Mouse (Mus musculus) forebrain, embryonic 15.5 days (tissue): Measurements from ENCODE around the gene Exosc1. TPM values are rescaled to one million over a fixed set of nuclear protein-coding genes. Genes with fewer than 3 reads are reported as not detected.

Experiments used
- ATAC-seq: fragments of 200-750 bp; cut with Nextera tagmentation; replicated peaks from 2 replicates; pipeline ENCODE4 v1.8.0; 2017; ENCODE audit warnings: mild to moderate bottlenecking, moderate TSS enrichment, moderate library complexity
- H3K27ac ChIP-seq: fragments of 300-500 bp; sonication (generic); replicated peaks from 2 replicates; pipeline ENCODE4 v1.5.1; 2015; ENCODE audit warnings: mild to moderate bottlenecking, inconsistent platforms
- H3K27me3 ChIP-seq: fragments of 300-500 bp; sonication (generic); 2 replicates; pipeline ENCODE4 v1.6.1; 2015; ENCODE audit warnings: inconsistent platforms
- H3K36me3 ChIP-seq: fragments of 300-500 bp; sonication (generic); 2 replicates; pipeline ENCODE4 v1.6.1; 2015; ENCODE audit warnings: mild to moderate bottlenecking, inconsistent platforms
- H3K4me1 ChIP-seq: fragments of 300-500 bp; sonication (generic); 2 replicates; pipeline ENCODE4 v1.6.1; 2015; ENCODE audit warnings: inconsistent platforms
- H3K4me2 ChIP-seq: fragments of 300-500 bp; sonication (generic); replicated peaks from 2 replicates; pipeline ENCODE4 v1.6.1; 2015; ENCODE audit warnings: mild to moderate bottlenecking, inconsistent platforms
- H3K4me3 ChIP-seq: fragments of 300-500 bp; sonication (generic); 2 replicates; pipeline ENCODE4 v1.5.1; 2015; ENCODE audit warnings: mild to moderate bottlenecking, inconsistent platforms
- H3K9ac ChIP-seq: fragments of 300-500 bp; sonication (generic); replicated peaks from 2 replicates; pipeline ENCODE4 v1.6.1; 2015; ENCODE audit warnings: mild to moderate bottlenecking, inconsistent platforms
- H3K9me3 ChIP-seq: fragments of 300-500 bp; sonication (generic); 2 replicates; pipeline ENCODE4 v1.6.1; 2016; ENCODE audit warnings: inconsistent platforms
- WGBS: fragments of 180-500 bp; shearing (Covaris S2); methylation state at CpG from one replicate; pipeline ENCODE4 v1.1.7; 2015; ENCODE audit warnings: mixed read lengths; 5-methylcytosine and 5-hydroxymethylcytosine counted together
- polyA plus RNA-seq: library from polyadenylated mRNA; unstranded; fragments of >200 nt; fragmentation: Nextera tagmentation; extraction: Ambion mirVana; gene quantifications from 2 replicates; pipeline ENCODE4 v1.2.1, GENCODE M21; 2015

Gene Exosc1
- 76.8 and 78.4 TPM in 2 replicates for polyA plus RNA-seq

DNA sequence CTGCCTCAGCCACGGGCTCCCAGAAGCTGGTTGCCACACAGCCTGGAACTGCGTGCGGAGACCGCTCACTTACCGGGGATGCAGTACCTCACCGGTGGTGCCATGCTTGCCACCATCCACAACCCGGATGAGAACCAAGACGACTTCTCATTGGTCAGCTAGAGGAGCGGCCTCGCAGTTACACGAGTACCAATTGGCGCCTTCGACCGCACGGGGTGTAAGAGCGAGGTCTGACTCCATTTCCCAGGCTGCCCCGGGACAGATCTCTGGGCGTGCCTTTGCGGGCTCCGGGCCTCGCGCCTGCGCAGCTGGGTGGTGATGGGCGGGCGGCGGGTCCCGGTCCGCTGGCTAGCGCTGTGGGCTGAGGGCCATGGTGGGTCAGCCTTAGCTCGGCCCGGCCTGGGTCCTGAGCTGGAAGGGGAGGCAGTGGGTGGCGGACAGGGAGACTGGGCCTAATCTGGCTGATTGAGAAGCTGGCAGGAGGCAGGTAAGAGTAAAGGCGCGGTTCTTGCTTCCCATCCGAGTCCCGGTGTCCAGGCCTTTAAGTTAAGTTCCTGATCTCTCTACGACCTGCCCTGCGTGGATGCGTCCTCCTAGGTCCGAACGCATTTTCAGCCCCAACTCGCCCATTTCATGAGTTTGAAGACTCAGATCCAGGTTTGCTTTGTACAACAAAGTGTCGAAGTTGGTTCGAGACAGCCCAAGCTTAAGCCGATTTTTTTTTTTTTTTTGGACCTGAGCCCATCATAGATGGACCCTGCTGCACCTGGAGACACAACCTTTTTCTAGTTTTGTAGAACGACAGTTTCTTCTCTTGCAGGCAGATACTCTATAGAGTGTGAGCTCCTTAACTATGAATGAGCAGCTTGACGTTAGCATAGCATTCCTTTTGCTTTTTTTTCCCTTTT is at the start of gene Exosc1, which contains the start of gene Zdhhc16:
Gene Exosc1, minus strand, starts transcription at position 245 of the 908 bp plus-strand sequence.
Gene Zdhhc16, plus strand, starts transcription at position 302 of the 908 bp plus-strand sequence.
- Histone ChIP-seq H3K9ac (peak within 1 kb of the TSS; percentile 84), H3K27ac (peak within 1 kb of the TSS; percentile 75), H3K4me3 (peak within 1 kb of the TSS; percentile 81), H3K4me1 (peaks cover 28% of the 10 kb centered on the region), H3K27me3 (no peaks in the 10 kb centered on the region), H3K36me3 (peaks cover 22% of the 10 kb centered on the region), H3K9me3 (no peaks in the 10 kb centered on the region), H3K4me2 (peak within 1 kb of the TSS; percentile 73)
- peak; percentile 100 for ATAC-seq
- WGBS: under 1% methylated on average over 47 of the region's 47 CpGs

DNA sequence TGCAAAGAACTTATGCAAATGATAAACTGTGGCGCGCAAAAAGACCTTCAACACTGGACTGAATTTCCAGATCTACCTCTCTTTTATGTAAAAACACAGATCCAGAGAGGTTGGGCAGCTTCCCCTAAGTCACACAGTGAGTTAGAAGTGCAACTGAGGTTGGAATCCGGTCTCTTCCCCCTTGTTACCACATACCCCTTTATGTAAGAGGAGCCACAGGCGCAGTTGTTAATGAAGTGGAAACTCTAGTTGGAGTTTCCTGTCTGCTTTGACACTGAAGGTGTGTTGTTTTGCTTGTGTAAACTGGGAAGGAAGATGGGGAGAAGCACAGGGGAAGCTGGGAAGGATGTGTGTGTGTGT is 49.5 kb upstream of the Exosc1 start:
- no peak for ATAC-seq
- Histone ChIP-seq H3K4me3 (peak overlapping the region; percentile 70), H3K27me3 (peaks cover 8% of the 10 kb centered on the region; the same call in 1 of the 2 replicates), H3K9ac (peak overlapping the region; percentile 55; the same call in 1 of the 2 replicates), H3K4me2 (peak overlapping the region; percentile 98), H3K9me3 (no peaks in the 10 kb centered on the region), H3K36me3 (no peaks in the 10 kb centered on the region), H3K4me1 (peaks cover 20% of the 10 kb centered on the region), H3K27ac (no peak overlapping the region)
- 5% methylated on average over 4 of the region's 4 CpGs for WGBS

DNA sequence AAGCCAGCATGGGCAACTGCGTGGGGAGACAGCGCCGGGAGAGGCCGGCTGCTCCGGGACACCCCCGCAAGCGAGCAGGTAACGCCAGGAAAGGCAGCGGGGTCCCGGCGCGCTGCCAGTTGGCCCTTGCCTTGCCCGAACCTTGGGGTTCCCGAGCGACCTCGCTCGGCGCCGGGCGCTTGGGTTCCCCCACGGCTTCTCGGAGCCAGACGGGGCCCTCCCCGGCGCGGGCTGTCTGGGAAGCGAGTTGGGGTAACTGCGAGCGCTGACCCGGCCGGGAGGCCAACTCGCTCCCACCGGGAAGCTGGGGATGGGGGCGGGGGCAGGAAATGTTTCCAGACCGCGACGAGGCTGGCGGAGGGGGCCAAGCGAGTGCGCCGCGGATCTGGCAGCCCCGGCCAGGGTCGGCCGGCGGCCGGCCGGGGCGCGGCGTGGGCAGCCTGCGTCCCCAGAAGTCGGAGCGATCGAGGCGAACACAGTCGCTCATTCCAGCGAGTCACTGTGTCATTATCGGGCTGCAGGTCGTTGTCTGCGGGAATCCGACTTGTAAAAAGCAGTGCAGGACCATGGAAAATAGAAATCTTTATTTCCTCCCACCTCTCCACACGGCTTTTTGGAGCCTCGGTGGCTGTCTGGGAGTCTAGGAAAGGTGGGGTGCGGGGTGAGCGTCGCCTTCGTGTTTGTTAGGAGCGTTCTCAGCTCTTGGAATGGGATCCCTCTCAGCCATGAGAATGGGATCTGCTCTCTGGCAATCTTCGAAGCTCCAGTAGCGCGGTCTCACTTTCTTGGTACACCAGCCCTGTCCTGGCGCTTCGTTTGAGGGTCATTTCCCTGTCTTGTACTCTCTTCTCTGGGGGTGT is 48.9 kb upstream of the Exosc1 start:
- Histone ChIP-seq H3K36me3 (no peaks in the 10 kb centered on the region), H3K4me1 (peaks cover 20% of the 10 kb centered on the region), H3K9ac (peak overlapping the region; percentile 55), H3K9me3 (no peaks in the 10 kb centered on the region), H3K4me3 (peak overlapping the region; percentile 70), H3K27me3 (peaks cover 8% of the 10 kb centered on the region; the same call in 1 of the 2 replicates), H3K4me2 (peak overlapping the region; percentile 98), H3K27ac (peak overlapping the region; percentile 75; the same call in 1 of the 2 replicates)
- no peak; the same call in 1 of the 2 replicates for ATAC-seq
- under 1% methylated on average over 74 of the region's 74 CpGs for WGBS

DNA sequence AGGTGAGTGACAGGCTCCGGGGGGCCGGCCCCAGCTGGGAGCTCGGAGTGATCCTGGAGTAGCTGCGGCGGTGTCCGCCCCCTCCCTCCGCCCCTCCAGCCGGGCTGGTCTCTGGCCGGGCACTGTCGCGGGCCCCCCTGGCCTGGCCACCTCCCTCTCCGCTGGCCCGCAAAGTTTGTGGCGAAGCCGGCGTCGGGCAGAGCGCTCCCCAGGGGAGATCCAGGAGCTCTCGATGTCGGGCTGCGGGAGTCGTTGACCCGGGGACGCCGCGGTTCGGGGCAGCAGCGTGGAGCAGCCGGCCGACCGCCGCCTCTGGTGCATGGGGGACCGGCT is 48.3 kb upstream of the Exosc1 start, which contains the start of gene Ubtd1:
Gene Ubtd1, plus strand, starts transcription at position 169 of the 333 bp plus-strand sequence.
- ATAC-seq: no peak; the same call in 1 of the 2 replicates
- H3K9me3 ChIP-seq: no peaks in the 10 kb centered on the region
- WGBS: under 1% methylated on average over 29 of the region's 33 CpGs
- H3K36me3 ChIP-seq: no peaks in the 10 kb centered on the region
- H3K4me2 ChIP-seq: peak within 1 kb of the TSS; percentile 98
- H3K27ac ChIP-seq: peak within 1 kb of the TSS; percentile 79
- peaks cover 8% of the 10 kb centered on the region; the same call in 1 of the 2 replicates for H3K27me3 ChIP-seq
- H3K4me1 ChIP-seq: peaks cover 20% of the 10 kb centered on the region
- H3K9ac ChIP-seq: peak within 1 kb of the TSS; percentile 70
- peak within 1 kb of the TSS; percentile 70 for H3K4me3 ChIP-seq

DNA sequence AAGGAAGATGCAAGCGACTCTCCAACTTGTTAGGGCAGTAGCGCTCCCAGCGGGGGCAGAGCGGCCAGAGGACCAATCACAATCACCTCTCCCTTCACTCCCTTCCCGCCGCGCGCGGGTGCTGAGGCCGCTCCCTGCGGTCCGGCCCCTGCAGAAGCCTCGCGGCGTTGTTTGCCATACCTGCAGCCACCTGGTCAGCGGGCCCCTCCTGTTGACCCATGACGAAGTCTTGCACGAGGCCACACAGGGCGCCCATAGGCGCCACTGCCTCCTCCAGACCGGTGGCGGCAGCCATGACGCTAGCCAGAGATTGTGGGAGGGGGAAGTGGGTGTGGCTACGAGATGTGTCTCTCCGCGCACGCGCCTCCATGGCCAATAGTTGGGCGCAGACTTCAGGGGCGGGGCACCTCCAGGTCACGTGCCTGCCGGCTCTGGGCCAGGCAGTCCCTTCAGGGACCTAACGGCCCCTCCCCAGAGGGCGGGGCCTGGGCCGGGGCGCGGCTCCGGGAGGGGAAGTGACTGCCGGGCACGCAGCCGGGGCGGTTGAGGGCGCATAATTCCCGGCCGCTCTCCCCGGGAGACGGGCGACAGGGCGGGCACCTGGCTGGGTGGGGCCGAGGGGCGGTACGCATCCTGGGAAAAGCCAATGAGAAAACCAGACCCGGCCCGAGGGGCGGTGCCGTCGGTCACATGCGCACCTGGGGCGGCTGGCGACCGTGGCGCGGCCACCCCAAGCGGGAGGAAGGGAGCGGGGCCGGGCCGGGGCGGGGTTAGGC is 47.8 kb upstream of the Exosc1 start, which contains the start of gene Mms19:
Gene Mms19, minus strand, starts transcription at position 339 of the 776 bp plus-strand sequence.
- Histone ChIP-seq H3K9ac (peak within 1 kb of the TSS; percentile 70), H3K4me3 (peak within 1 kb of the TSS; percentile 70), H3K36me3 (no peaks in the 10 kb centered on the region), H3K4me1 (peaks cover 20% of the 10 kb centered on the region), H3K9me3 (no peaks in the 10 kb centered on the region), H3K27me3 (peaks cover 8% of the 10 kb centered on the region; the same call in 1 of the 2 replicates), H3K27ac (peak within 1 kb of the TSS; percentile 79), H3K4me2 (peak within 1 kb of the TSS; percentile 98)
- under 1% methylated on average over 63 of the region's 68 CpGs for WGBS
- ATAC-seq: peak; percentile 95

DNA sequence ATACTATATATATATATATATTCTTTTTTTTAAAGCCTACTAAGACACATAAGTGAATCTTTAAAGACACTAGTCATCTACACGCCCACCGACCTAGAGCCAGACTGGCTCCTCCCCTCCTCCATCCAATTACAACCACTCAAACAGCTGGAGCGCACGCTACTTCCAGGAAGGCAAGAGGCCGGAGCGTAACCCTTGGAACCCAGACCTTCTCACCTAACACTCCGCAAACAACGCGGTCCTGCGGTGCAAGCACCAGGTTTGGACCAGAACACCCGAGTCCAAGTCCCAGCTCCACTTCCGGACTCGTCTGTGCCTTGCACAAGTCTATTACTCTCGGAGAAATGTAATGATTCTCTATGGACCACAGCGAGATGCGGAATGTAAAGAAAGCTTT is 47.2 kb upstream of the Exosc1 start:
- peak; percentile 18 for ATAC-seq
- WGBS: under 1% methylated on average over 16 of the region's 16 CpGs
- H3K27me3 ChIP-seq: peaks cover 8% of the 10 kb centered on the region; the same call in 1 of the 2 replicates
- H3K4me2 ChIP-seq: peak overlapping the region; percentile 72
- H3K4me1 ChIP-seq: peaks cover 20% of the 10 kb centered on the region
- peak overlapping the region; percentile 70 for H3K9ac ChIP-seq
- peak overlapping the region; percentile 79 for H3K27ac ChIP-seq
- no peaks in the 10 kb centered on the region for H3K9me3 ChIP-seq
- H3K36me3 ChIP-seq: no peaks in the 10 kb centered on the region
- peak overlapping the region; percentile 70 for H3K4me3 ChIP-seq

DNA sequence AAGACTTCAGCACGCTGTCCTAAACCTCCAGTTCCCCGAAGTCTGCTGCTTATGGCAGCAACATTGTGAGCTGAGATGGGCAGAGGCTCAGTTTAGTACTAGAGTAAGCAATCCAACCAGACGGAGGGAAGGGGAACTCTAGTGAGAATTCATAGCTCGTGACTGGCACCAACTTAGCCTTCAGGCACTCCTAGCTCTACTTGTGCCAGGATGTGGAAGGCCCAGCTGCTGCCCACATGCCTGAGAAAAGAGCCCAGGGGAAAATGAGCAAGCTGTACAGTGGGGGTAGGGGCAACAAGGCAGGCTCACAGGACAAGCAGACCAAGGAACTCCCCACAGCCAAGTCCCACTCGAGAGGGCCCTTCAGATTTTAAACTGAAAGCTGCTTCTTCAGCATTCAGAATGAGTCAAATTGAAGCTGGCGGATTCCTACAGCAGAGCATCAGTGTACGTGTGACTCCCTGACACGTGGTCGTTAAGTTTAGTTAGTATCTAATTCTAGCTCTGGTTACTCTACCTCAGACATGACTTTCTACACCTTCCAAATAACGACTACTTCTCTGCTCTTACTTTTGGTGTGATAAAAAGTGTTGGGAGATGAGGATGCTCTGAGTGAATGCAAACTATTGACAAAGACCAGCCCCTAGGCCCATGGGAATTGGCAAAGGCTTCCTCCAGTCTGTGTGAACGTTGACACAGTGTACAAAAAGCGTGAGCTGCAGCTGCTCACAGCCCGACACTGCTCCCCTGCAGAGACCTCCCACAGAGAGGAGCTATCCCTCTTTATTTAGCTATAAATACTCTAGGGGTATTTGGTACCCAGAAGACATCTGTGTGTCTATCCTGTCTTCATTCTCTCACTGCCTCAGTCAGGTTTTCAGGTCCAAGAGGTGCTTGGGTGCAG is 40.9 kb upstream of the Exosc1 start:
- Histone ChIP-seq H3K4me3 (no peak overlapping the region), H3K4me1 (peaks cover 13% of the 10 kb centered on the region), H3K36me3 (no peaks in the 10 kb centered on the region), H3K9me3 (no peaks in the 10 kb centered on the region), H3K27me3 (no peaks in the 10 kb centered on the region), H3K9ac (no peak overlapping the region), H3K4me2 (no peak overlapping the region), H3K27ac (peak overlapping the region; percentile 37; the same call in 1 of the 2 replicates)
- 52% methylated on average over 13 of the region's 13 CpGs for WGBS
- no peak for ATAC-seq

DNA sequence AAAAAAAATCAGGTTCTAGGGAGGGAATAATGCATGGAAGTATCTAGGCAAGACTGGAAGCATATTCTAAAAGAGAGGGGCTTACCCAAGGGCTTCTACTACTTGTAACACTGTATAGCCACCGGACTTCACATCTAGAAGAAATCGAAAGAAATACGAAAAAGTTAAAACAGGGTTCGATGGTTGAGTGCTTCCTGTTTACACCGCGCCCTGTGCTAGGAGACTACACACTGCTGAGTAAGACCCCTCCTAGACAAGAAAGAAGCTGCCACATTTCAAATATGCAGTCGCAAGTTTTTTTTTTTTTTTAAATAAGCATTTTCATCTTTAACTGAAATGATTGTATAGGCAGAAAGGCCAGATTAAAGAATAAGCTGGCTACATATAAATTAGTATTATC is 36.4 kb upstream of the Exosc1 start:
- H3K27me3 ChIP-seq: no peaks in the 10 kb centered on the region
- no peak overlapping the region for H3K4me2 ChIP-seq
- no peak overlapping the region for H3K9ac ChIP-seq
- no peak for ATAC-seq
- WGBS: 98% methylated on average over 7 of the region's 7 CpGs
- H3K4me1 ChIP-seq: peaks cover 10% of the 10 kb centered on the region
- peaks cover 33% of the 10 kb centered on the region for H3K36me3 ChIP-seq
- no peak overlapping the region for H3K4me3 ChIP-seq
- H3K27ac ChIP-seq: no peak overlapping the region
- no peaks in the 10 kb centered on the region for H3K9me3 ChIP-seq

DNA sequence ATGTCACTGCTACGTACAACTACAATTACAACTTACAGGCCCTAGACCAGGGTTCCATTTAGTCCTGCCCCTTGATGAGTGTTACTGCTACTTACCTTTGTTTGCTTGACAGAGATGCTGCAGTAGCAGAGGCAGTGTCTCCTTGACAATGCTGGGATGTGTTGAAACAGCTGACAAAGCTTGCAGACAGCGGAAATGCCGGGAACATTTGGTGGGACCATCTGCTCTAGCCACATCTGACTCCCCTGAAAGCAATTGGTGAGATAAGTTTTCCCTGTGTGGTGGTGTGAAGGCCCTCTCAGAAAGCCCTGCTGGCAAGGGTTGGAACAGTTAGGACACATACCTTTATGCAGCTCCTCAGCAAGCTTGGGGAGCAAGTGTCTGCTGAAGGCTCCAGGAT is 20.4 kb upstream of the Exosc1 start:
- no peak overlapping the region for H3K4me3 ChIP-seq
- peaks cover 92% of the 10 kb centered on the region for H3K36me3 ChIP-seq
- H3K9ac ChIP-seq: no peak overlapping the region
- H3K4me1 ChIP-seq: no peaks in the 10 kb centered on the region
- ATAC-seq: no peak
- H3K27ac ChIP-seq: no peak overlapping the region
- H3K27me3 ChIP-seq: no peaks in the 10 kb centered on the region
- 90% methylated on average over 3 of the region's 3 CpGs for WGBS
- no peak overlapping the region for H3K4me2 ChIP-seq
- no peaks in the 10 kb centered on the region for H3K9me3 ChIP-seq

DNA sequence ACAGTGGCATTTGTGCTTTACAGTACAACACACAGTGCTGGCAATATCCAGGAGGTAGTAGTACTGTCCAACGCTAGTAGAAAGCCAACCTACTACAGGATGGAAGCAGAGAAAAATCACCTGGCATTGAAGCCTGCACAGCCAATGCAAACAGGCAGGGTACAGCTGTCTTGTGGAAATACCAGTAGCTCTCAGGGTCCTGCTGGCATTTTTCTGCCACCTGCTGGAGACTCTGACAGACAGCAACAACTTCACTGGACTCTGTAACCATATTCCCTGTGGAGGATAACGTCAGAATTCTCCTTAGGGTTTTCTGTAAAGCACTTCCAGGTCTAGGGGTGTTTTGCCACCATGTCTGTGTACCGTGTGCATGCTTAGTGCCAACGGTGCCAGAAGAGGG is 19.1 kb upstream of the Exosc1 start:
- H3K27me3 ChIP-seq: no peaks in the 10 kb centered on the region
- H3K4me2 ChIP-seq: no peak overlapping the region
- H3K4me3 ChIP-seq: no peak overlapping the region
- H3K9me3 ChIP-seq: no peaks in the 10 kb centered on the region
- 84% methylated on average over 4 of the region's 4 CpGs for WGBS
- peaks cover 92% of the 10 kb centered on the region for H3K36me3 ChIP-seq
- 0 out of 2 replicates have a peak, but pooled peaks have one; percentile 16 for ATAC-seq
- no peaks in the 10 kb centered on the region for H3K4me1 ChIP-seq
- H3K27ac ChIP-seq: no peak overlapping the region
- H3K9ac ChIP-seq: no peak overlapping the region
